Mouse (Mus musculus): ENCODE data around the gene Bcl2l11.

- TF ChIP-seq CTCF (IDR thresholded peaks at IDR 0.05; ENCODE audit: control insufficient read depth, insufficient read depth, low read length) (no peak), POLR2A (IDR thresholded peaks at IDR 0.05; ENCODE audit: borderline replicate concordance, control insufficient read depth, low read depth, low read length) (no peak)
Observed at GRCm38 (mm10) chr2:128086301-128086886, 39.4 kb upstream of the Bcl2l11 start.

Data from bone marrow, adult 2 months (tissue).